Mouse (Mus musculus) forebrain, embryonic 10.5 days (tissue): ENCODE results near the gene Pbld1. TPM values are rescaled to one million over a fixed set of nuclear protein-coding genes. Genes with fewer than 3 reads are reported as not detected.

Source experiments
- DNase-seq: peaks from one replicate; pipeline ENCODE4 v3.0.0-alpha.2; 2017; ENCODE audit warnings: low spot score; ENCODE audit errors: extremely low spot score
- H3K27ac ChIP-seq: fragments of 300-500 bp; sonication (generic); 2 replicates; pipeline ENCODE4 v1.5.1; 2016; ENCODE audit warnings: mild to moderate bottlenecking
- H3K27me3 ChIP-seq: fragments of 300-500 bp; sonication (generic); 2 replicates; pipeline ENCODE4 v1.6.1; 2016; ENCODE audit warnings: mild to moderate bottlenecking; ENCODE audit not compliant: poor library complexity, severe bottlenecking
- H3K36me3 ChIP-seq: fragments of 300-500 bp; sonication (generic); replicated peaks from 2 replicates; pipeline ENCODE4 v1.6.1; 2016; ENCODE audit warnings: mild to moderate bottlenecking, moderate library complexity
- H3K4me1 ChIP-seq: fragments of 300-500 bp; sonication (generic); 2 replicates; pipeline ENCODE4 v1.6.1; 2016
- H3K4me3 ChIP-seq: fragments of 300-500 bp; sonication (generic); 2 replicates; pipeline ENCODE4 v1.5.1; 2016; ENCODE audit warnings: mild to moderate bottlenecking, moderate library complexity
- H3K9me3 ChIP-seq: fragments of 300-500 bp; sonication (generic); 2 replicates; pipeline ENCODE4 v1.6.1; 2016; ENCODE audit warnings: mild to moderate bottlenecking, moderate library complexity
- WGBS: fragments of 180-500 bp; shearing (Covaris S2); methylation state at CpG from one replicate; pipeline ENCODE4 v1.1.7; 2016; 5-methylcytosine and 5-hydroxymethylcytosine counted together
- polyA plus RNA-seq: library from polyadenylated mRNA; unstranded; fragments of >200 nt; fragmentation: Nextera tagmentation; extraction: Ambion mirVana; gene quantifications from 2 replicates; pipeline ENCODE4 v1.2.1, GENCODE M21; 2016

The Pbld1 gene
- polyA plus RNA-seq, 1 experiment from 2014 or later = 1.5 TPM

- DNase-seq = no peak
- Histone ChIP-seq H3K27ac (no peak overlapping the region), H3K36me3 (no peaks in the 10 kb centered on the region), H3K27me3 (no peaks in the 10 kb centered on the region), H3K9me3 (peaks cover 11% of the 10 kb centered on the region; the same call in 1 of the 2 replicates), H3K4me1 (no peaks in the 10 kb centered on the region), H3K4me3 (no peak overlapping the region)
- WGBS = 89% methylated on average over 6 of the region's 6 CpGs
Observed at GRCm38 (mm10) chr10:63113716-63114360, 53.9 kb downstream of the Pbld1 start.

DNA sequence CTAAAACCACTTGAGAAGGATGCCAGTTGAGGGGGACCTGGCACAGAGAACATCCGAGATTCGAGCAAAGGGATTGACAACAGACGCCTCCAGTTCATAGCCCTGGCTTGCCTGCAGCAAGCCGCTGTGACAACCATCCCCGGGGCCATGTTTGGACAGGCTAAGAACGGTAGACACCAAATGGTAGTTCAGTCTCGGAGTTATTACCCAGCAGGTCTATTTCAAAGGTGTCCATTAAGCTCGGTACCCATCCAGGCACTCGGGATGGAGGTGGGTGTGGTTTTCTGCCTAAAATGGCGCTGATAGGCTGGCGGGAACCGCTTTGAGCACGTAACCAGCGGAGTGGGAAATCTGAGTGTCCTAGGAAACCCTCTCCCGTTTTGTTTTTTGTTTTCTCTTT, 55.9 kb downstream of the Pbld1 start:
- no peak overlapping the region for H3K27ac ChIP-seq
- WGBS = 81% methylated on average over 15 of the region's 15 CpGs
- peaks cover 11% of the 10 kb centered on the region; the same call in 1 of the 2 replicates for H3K9me3 ChIP-seq
- no peak for DNase-seq
- no peaks in the 10 kb centered on the region for H3K4me1 ChIP-seq
- no peaks in the 10 kb centered on the region for H3K36me3 ChIP-seq
- H3K4me3 ChIP-seq = no peak overlapping the region
- H3K27me3 ChIP-seq = no peaks in the 10 kb centered on the region

- H3K4me1 ChIP-seq = no peaks in the 10 kb centered on the region
- DNase-seq = no peak
- no peaks in the 10 kb centered on the region for H3K27me3 ChIP-seq
- no peaks in the 10 kb centered on the region for H3K36me3 ChIP-seq
- H3K4me3 ChIP-seq = no peak overlapping the region
- H3K9me3 ChIP-seq = peaks cover 8% of the 10 kb centered on the region; the same call in 1 of the 2 replicates
- no peak overlapping the region for H3K27ac ChIP-seq
- 92% methylated on average over 9 of the region's 9 CpGs for WGBS
Observed at GRCm38 (mm10) chr10:63116376-63116775, 56.4 kb downstream of the Pbld1 start.

GRCm38 (mm10) chr10:63117583-63117982, 57.6 kb downstream of the Pbld1 start:
- DNase-seq = no peak
- WGBS = 91% methylated on average over 8 of the region's 8 CpGs
- no peak overlapping the region for H3K27ac ChIP-seq
- no peaks in the 10 kb centered on the region for H3K36me3 ChIP-seq
- H3K4me1 ChIP-seq = no peaks in the 10 kb centered on the region
- no peaks in the 10 kb centered on the region for H3K27me3 ChIP-seq
- H3K4me3 ChIP-seq = no peak overlapping the region
- H3K9me3 ChIP-seq = peaks cover 5% of the 10 kb centered on the region; the same call in 1 of the 2 replicates

- Histone ChIP-seq H3K36me3 (no peaks in the 10 kb centered on the region), H3K4me3 (no peak overlapping the region), H3K27ac (no peak overlapping the region), H3K4me1 (no peaks in the 10 kb centered on the region), H3K27me3 (no peaks in the 10 kb centered on the region), H3K9me3 (peaks cover 5% of the 10 kb centered on the region; the same call in 1 of the 2 replicates)
- no peak for DNase-seq
- 84% methylated on average over 14 of the region's 14 CpGs for WGBS
Observed at GRCm38 (mm10) chr10:63119916-63120315, 60.0 kb downstream of the Pbld1 start.

GRCm38 (mm10) chr10:63121961-63122360, 62.0 kb downstream of the Pbld1 start:
- Histone ChIP-seq H3K27me3 (no peaks in the 10 kb centered on the region), H3K36me3 (no peaks in the 10 kb centered on the region), H3K4me1 (no peaks in the 10 kb centered on the region), H3K9me3 (no peaks in the 10 kb centered on the region), H3K27ac (no peak overlapping the region), H3K4me3 (no peak overlapping the region)
- 87% methylated on average over 14 of the region's 14 CpGs for WGBS
- no peak for DNase-seq

DNA sequence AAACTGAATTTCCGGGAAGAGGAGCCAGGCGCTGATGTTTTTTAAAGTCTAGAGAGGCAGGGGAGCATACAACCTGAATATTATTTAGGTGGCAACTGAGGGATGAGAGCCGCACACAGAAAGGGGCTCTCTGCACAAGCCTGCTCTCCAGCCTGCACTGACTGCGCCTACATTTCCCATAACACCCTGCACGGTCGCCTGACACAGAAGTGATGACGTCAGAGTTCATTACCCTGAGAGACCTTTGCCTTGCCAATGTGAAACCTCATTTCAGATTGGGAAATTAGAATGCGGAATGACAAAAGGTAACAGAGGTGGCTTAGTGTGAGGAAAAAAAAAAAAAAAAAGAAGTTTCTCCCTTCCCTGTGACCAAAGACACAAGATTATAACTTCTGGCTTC, 62.6 kb downstream of the Pbld1 start:
- peak; percentile 28 for DNase-seq
- H3K9me3 ChIP-seq = no peaks in the 10 kb centered on the region
- no peaks in the 10 kb centered on the region for H3K4me1 ChIP-seq
- H3K4me3 ChIP-seq = no peak overlapping the region
- no peaks in the 10 kb centered on the region for H3K27me3 ChIP-seq
- WGBS = 30% methylated on average over 8 of the region's 8 CpGs
- no peaks in the 10 kb centered on the region for H3K36me3 ChIP-seq
- no peak overlapping the region for H3K27ac ChIP-seq

DNA sequence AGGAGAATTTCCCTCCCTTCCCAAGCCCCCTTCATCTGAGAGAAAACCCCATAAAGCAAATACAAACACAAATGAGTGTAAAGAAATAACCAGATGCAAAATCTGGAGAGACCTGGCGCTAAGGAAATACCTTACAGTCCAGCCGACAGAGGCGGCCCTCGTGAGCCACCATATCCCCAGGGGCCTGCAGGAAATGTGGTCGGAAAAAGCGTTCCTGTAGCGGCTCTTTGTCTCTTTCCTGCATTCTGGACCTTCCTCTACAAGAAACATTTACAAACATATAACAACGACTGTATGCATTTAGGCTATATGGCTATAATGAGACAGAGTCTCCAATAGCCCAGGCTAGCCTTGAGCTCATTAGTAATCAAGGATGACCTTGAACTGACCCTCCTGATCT, 63.2 kb downstream of the Pbld1 start:
- H3K4me1 ChIP-seq = no peaks in the 10 kb centered on the region
- no peak for DNase-seq
- H3K36me3 ChIP-seq = no peaks in the 10 kb centered on the region
- no peak overlapping the region for H3K4me3 ChIP-seq
- no peaks in the 10 kb centered on the region for H3K9me3 ChIP-seq
- 92% methylated on average over 8 of the region's 8 CpGs for WGBS
- H3K27me3 ChIP-seq = no peaks in the 10 kb centered on the region
- H3K27ac ChIP-seq = no peak overlapping the region

GRCm38 (mm10) chr10:63124016-63124415, 64.1 kb downstream of the Pbld1 start:
- Histone ChIP-seq H3K27ac (no peak overlapping the region), H3K9me3 (no peaks in the 10 kb centered on the region), H3K36me3 (no peaks in the 10 kb centered on the region), H3K4me3 (no peak overlapping the region), H3K27me3 (no peaks in the 10 kb centered on the region), H3K4me1 (no peaks in the 10 kb centered on the region)
- WGBS = 90% methylated on average over 10 of the region's 10 CpGs
- no peak for DNase-seq

DNA sequence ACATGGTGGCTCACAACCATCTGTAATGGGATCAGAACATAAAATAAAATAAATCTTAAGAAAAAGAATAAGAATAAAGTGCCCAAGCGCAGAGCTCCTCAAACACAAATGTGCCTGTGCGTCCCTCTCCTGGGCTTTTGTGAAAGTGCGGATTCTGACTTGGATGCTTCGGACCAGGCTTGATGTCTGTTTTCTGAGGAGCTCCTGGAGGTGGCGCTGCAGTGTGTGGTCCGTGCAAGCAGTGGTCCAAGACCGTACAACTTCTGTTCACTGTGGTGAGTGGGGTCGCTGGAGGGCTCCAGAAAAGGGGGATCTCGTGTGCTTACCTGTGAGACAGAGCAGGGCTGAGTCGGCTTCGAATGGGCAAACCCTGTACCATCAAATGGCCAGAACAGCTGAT, 65.4 kb downstream of the Pbld1 start:
- 36% methylated on average over 11 of the region's 11 CpGs for WGBS
- Histone ChIP-seq H3K27ac (no peak overlapping the region), H3K36me3 (no peaks in the 10 kb centered on the region), H3K4me1 (no peaks in the 10 kb centered on the region), H3K4me3 (no peak overlapping the region), H3K9me3 (no peaks in the 10 kb centered on the region), H3K27me3 (no peaks in the 10 kb centered on the region)
- DNase-seq = peak; percentile 19

- Histone ChIP-seq H3K4me3 (no peak overlapping the region), H3K27ac (no peak overlapping the region), H3K9me3 (no peaks in the 10 kb centered on the region), H3K4me1 (no peaks in the 10 kb centered on the region), H3K36me3 (no peaks in the 10 kb centered on the region), H3K27me3 (no peaks in the 10 kb centered on the region)
- 83% methylated on average over 4 of the region's 4 CpGs for WGBS
- DNase-seq = no peak
Observed at GRCm38 (mm10) chr10:63126116-63126515, 66.2 kb downstream of the Pbld1 start.

- WGBS = 93% methylated on average over 6 of the region's 6 CpGs
- DNase-seq = no peak
- H3K9me3 ChIP-seq = no peaks in the 10 kb centered on the region
- H3K36me3 ChIP-seq = no peaks in the 10 kb centered on the region
- H3K4me1 ChIP-seq = no peaks in the 10 kb centered on the region
- no peak overlapping the region for H3K4me3 ChIP-seq
- H3K27me3 ChIP-seq = no peaks in the 10 kb centered on the region
- H3K27ac ChIP-seq = no peak overlapping the region
Observed at GRCm38 (mm10) chr10:63127156-63127555, 67.2 kb downstream of the Pbld1 start.
